In genomic region chr2:152089581-152089980, GRCm38 (mm10) we compare ENCODE assay signal across 12 mouse cellular contexts. TPM values are rescaled to one million over a fixed set of nuclear protein-coding genes. Genes with fewer than 3 reads are reported as not detected.
"Had no signal": no experiment of that assay in that cellular context is flagged by ENCODE, and none has a peak within 500 bp of the region (broad histone marks: within the 10 kb centered on the region; RNA-seq: fewer than 3 reads in every experiment).

No protein-coding gene starts in this region.

- H3K27ac ChIP-seq: kidney, postnatal 0 days; limb, embryonic 15.5 days; liver, embryonic 12.5 days; midbrain, embryonic 10.5 days had no signal

- DNase-seq: layer of hippocampus, adult 9-11 months; layer of hippocampus, postnatal 36 days; thymus, adult 18-20 months had no signal

- H3K9me3 ChIP-seq: limb, embryonic 15.5 days; liver, embryonic 12.5 days; midbrain, embryonic 10.5 days had no signal

- H3K36me3 ChIP-seq: limb, embryonic 15.5 days; liver, embryonic 12.5 days had no signal

- ATAC-seq: liver, embryonic 12.5 days had no signal

- H3K4me3 ChIP-seq: limb, embryonic 15.5 days; liver, embryonic 12.5 days; midbrain, embryonic 10.5 days; myocyte had no signal

- H3K9ac ChIP-seq: limb, embryonic 15.5 days; liver, embryonic 12.5 days; lung, embryonic 14.5 days had no signal

- H3K4me2 ChIP-seq: limb, embryonic 15.5 days; liver, embryonic 12.5 days; lung, embryonic 14.5 days had no signal

RNA-seq across cellular contexts. Expression of gene Scrt2, which starts 8.3 kb away (rescaled TPM):
- total RNA-seq: megakaryocyte, adult 5-6 weeks; neutrophil, adult 5-6 weeks had no signal
- polyA plus RNA-seq: kidney, postnatal 0 days; limb, embryonic 15.5 days; liver, embryonic 12.5 days; liver, embryonic 16.5 days; lung, embryonic 14.5 days; myocyte had no signal

RNA-seq across cellular contexts. Expression of gene Tcf15, which starts 53.8 kb away (rescaled TPM):
- total RNA-seq: megakaryocyte, adult 5-6 weeks; neutrophil, adult 5-6 weeks had no signal
- polyA plus RNA-seq: myocyte had no signal
